Mouse (Mus musculus): ENCODE measurements around the gene Nt5c1a. TPM values are rescaled to one million over a fixed set of nuclear protein-coding genes. Genes with fewer than 3 reads are reported as not detected.

Gene Nt5c1a
- polyA plus RNA-seq (2012; ENCODE audit: low replicate concordance): not detected in 2 replicates

DNA sequence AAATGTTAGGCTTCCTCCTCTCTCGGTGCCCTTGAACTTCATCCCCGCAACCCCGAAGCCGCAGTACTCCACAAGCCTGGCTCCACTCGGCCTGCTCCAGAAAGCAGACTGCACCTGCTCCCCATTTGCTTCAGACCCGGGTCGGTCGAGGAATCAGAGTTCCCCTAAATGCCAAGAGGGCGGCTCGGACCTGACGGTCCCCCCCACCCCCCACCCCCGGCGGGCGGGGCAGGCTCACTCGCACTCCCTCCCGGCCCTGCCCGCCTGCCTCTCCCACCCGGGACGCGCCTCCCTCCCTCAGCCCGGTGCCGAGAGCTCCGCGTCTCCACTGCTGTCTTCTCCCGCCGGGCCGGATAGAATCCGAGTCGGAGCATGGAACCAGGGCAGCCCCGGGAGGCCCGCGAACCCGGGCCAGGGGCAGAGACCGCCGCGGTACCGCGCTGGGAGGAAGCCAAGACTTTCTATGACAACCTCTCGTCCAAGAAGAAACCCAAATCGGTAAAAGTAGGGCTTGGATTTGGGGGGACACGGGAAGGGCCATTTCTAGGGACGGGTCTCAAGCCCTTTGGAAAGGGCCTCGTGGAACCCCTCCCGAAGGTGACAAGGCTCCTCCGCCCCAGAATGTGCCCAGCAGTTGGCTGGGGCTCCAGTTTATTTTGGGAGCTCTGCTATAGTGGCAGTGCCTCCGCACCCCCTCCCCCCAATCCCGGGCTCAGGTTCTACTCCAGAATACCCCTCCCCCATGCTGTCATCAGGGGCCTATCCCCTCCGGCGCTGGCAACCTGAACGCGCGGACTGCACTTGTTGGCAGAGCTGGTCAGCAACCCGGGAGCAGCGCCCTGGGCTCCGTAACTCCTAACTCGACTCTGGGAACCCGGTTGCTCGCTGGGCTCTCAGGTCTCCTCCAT is at the start of gene Nt5c1a:
TSS of gene Nt5c1a (plus strand) at position 319 of the 908 bp plus-strand sequence.

DNA sequence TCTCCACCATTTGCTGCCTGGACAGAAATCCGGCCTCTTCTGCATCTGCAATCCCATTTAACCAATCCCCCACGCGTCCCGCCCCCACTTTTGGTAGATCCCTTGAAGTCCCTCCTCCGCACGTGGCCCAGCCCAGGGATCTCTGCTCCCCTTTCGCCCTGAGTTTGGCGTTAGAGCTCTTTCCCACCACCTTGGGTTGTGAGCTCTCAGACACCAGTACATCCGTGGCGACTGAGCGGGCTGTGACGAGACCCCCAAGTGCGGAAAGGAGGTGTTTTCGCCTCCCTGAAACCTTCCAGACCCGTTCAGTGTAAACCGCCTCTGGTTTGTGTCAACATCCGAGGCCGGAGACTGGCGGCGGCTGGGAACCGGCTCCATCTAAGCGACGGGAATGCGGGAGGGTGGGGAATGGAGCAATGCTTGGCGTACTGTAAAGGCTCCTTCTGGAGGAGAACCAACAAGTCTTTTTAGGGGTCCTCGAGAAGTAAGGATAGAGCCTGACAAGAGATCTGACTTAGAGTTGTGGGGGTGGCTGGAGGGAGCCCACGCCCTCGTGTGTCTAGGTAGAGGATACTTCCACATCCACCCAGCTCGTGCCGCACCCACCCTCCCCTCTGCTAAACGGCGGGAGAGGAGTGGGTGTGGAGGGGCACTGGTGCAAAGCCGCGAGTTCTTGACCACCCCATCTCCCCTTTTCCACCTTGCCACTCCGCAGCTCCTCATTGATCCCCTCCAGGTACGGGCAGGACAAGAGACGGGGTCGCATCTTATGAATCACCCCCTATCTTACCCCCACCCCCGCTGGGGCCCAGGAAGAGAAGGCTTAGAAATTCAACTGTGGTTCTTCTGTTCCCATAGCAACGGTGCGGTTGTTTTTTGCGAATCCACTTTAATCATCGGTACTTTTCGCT is 18.7 kb upstream of the Nt5c1a start, which contains the start of gene Hpcal4:
TSS of gene Hpcal4 (plus strand) at position 900 of the 911 bp plus-strand sequence.

DNA sequence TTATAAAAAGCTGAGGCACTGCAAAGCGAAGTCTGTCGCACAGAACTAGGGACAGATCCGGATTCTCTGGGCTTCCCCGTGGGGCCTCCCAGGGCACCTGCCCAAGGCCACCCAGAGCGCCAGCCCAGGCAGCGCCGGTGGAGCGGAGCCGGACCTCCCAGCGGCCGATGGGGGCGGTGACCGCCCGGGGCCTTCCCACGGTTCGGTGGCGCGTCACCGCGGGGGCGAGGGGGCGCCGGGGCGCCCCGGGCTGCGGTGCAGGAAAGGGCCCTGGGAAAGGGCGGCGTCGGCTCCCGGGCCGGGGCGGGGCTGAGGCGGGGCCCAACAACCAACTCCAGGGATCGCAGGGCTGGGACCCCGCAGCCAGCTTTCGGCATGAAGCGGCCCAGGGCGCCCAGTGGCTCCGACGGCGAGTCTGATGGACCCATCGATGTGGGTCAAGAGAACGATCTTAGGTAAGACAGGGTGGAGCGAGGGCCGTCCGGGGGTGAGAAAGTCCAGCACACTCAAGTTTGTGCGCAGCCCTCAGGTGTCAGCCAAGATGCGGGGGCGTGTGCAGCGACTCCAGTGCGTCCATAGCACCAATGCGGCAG is 32.3 kb downstream of the Nt5c1a start, which contains the start of gene Heyl:
TSS of gene Heyl (plus strand) at position 65 of the 593 bp plus-strand sequence.

DNA sequence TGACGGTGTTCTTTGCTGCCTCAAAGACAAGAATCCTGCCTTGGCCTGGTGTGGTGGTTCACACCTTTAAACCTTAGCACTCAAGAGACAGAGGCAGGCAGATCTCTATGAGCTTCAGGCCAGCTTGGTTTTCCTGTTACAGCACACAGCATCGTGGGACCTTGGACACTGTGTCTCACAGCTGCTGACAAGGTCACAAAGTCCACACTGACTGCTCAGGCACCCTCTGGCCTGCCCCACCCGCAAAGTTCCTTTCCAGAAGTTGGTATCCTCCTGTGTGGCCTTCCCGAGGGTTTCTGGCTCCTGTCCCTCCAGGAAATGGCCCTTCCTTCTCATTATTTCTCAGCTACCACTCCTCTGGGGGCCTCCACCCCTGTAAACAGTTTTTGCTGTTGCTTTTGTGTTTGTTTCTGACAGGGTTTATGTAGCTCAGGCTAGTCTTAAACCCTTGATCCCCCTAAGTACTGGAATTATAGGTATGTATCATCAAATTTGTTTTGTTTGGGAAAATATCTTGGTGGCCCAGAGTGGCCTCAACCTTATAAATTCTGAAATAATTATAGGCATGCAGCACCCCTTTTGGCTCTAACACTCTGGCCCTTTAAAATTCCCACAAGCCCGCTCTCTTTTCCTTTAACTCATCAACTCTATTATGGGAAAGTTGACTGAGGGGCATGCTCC is 60.6 kb downstream of the Nt5c1a start, which contains the start of gene Pabpc4:
TSS of gene Pabpc4 (plus strand) at position 631 of the 681 bp plus-strand sequence.

Other genes starting within 250 kb of the Nt5c1a start
- 0.40 and 0.65 TPM in 2 replicates for gene Mfsd2a, start 240.3 kb upstream of the Nt5c1a start, polyA plus RNA-seq (2012; ENCODE audit: low replicate concordance)
- 15.7 and 16.1 TPM in 2 replicates for gene Mycl, start 205.9 kb upstream of the Nt5c1a start, polyA plus RNA-seq (2012; ENCODE audit: low replicate concordance)
- gene Trit1, start 184.9 kb upstream of the Nt5c1a start, polyA plus RNA-seq (2012; ENCODE audit: low replicate concordance): 0.92 and 3.6 TPM in 2 replicates
- 0.09 TPM in 1 of 2 replicates, not detected in the other for gene Bmp8b, start 96.3 kb upstream of the Nt5c1a start, polyA plus RNA-seq (2012; ENCODE audit: low replicate concordance)
- not detected in 2 replicates for gene Oxct2b, start 85.2 kb upstream of the Nt5c1a start, polyA plus RNA-seq (2012; ENCODE audit: low replicate concordance)
- gene Ppie, start 61.6 kb upstream of the Nt5c1a start, polyA plus RNA-seq (2012; ENCODE audit: low replicate concordance): 2.3 and 10.4 TPM in 2 replicates
- gene Hpcal4, start 18.3 kb upstream of the Nt5c1a start, polyA plus RNA-seq (2012; ENCODE audit: low replicate concordance): not detected in 2 replicates
- gene Heyl, start 32.1 kb downstream of the Nt5c1a start, polyA plus RNA-seq (2012; ENCODE audit: low replicate concordance): 0.21 and 0.34 TPM in 2 replicates
- 348 and 432 TPM in 2 replicates for gene Pabpc4, start 60.8 kb downstream of the Nt5c1a start, polyA plus RNA-seq (2012; ENCODE audit: low replicate concordance)
- 0.08 TPM in 1 of 2 replicates, not detected in the other for gene Oxct2a, start 122.1 kb downstream of the Nt5c1a start, polyA plus RNA-seq (2012; ENCODE audit: low replicate concordance)
- gene Bmp8a, start 141.7 kb downstream of the Nt5c1a start, polyA plus RNA-seq (2012; ENCODE audit: low replicate concordance): 0.42 and 0.84 TPM in 2 replicates